Mouse (Mus musculus) G1E (cell line): Measurements from ENCODE around the gene Nfkbia.

ENCODE experiments used
- CTCF ChIP-seq: IDR thresholded peaks from 2 replicates; pipeline ENCODE4 v1.5.1; 2012; ENCODE audit warnings: low read depth, low read length, inconsistent platforms, mixed read lengths
- GATA1 ChIP-seq: IDR thresholded peaks from 2 replicates; pipeline ENCODE4 v1.6.1; 2012; ENCODE audit warnings: borderline replicate concordance, low read length, inconsistent platforms, mixed read lengths
- POLR2AphosphoS5 ChIP-seq: IDR thresholded peaks from 2 replicates; pipeline ENCODE4 v1.6.1; 2012; ENCODE audit warnings: low read depth, low read length, inconsistent platforms; ENCODE audit not compliant: insufficient replicate concordance
- TAL1 ChIP-seq: conservative IDR thresholded peaks from 2 replicates; pipeline ENCODE4 v1.6.1; 2012; ENCODE audit warnings: low read depth, low read length, inconsistent platforms, mixed read lengths

- no peak for TF ChIP-seq CTCF
- TF ChIP-seq GATA1 = no peak
- no peak for TF ChIP-seq POLR2AphosphoS5
- no peak for TF ChIP-seq TAL1
These were observed 39.6 kb downstream of the Nfkbia start for GRCm38 (mm10) chr12:55452839-55453238.
